Mouse (Mus musculus): ENCODE measurements around the gene Cfap221. TPM values are rescaled to one million over a fixed set of nuclear protein-coding genes. Genes with fewer than 3 reads are reported as not detected.

Gene Cfap221
- total RNA-seq, 2 experiments from 2014 or later: not detected

DNA sequence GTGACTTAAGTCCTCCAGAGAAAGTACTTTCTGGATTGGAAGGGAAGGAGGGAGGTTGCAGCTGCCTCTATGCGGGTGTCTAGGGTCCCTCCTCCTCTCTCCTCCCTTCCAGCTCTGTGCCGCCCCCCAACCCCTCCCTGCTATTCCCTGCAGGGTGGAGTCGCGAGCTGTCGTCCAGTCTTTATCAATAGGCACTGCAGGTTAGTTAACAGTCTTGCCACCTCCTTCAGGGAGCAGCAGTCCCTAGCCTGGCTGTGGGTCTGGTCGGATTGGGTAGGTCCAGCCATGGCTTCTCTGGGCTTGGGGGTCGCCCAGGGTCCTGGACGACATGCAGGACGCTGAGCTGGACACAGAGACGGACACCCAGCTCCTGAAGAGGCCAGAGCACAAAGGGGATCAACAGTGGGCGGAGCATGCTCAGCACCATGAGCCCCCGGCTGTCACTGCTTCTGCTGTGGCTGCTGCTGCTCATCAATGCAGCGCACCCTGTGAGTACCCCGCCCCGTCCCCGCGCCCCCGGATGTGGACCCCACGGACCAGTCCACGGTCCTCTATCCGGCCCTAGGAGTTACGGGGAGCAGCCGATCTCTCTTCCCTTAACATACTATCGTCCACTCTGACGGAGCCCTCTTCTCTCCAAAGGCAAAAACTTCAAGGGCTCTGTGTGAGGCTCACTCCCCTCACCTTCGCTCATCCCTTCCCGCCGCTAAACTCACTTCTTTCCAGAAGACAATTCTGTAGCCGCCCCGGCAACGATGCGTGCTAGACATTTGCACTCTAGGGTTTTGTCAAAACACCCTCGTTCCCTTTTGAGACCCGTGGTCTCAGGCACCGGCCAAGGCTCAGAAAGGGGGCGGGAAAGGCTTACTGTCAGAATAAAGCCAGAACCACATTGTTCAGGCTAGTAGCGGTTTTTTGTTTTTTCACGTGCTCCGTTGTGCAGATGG is 10.1 kb upstream of the Cfap221 start, which contains the start of gene Sctr:
Sctr (plus strand) TSS at position 51 of the 947 bp plus-strand sequence.
- no peak for DNase-seq

DNA sequence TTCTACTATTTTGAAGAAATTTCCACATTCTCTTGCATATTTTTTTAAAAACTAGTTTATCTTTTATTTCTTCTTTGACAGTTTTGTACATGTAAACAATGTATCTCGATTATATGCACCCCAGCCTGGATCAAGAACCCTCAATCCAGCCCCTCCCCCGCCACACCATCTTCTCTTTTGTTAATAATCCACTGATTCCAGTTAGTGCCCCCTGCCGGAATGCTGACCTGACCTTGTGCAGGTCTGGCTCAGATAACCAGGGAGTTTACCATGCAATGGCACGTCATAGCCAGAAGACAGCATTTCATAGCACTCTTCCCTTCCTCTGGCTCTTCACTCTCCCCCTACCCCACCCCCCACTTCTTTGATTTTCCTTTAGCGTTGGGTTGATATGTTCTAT is 610 bp upstream of the Cfap221 start:
- DNase-seq: no peak

- no peak for DNase-seq
These were observed 10.5 kb downstream of the Cfap221 start for GRCm38 (mm10) chr1:119986555-119986954.

DNA sequence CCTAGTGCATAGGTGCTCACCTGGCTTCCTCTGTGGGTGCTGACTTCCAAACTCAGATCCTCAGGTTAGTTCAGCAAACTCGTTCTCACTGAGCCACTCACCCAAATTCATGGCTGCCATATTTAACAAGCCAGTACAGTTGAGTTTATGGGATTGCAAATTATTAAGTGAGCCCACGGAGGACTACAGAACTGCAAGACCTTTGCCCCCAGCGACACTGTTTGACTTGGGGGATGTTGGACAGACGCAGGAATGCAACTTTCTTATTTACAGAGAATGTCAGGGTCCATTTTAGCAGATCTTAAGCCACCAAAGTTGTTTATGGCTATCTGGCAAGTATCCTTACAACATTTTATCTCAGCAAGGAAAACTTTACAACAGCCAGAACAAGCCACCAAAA is 21.9 kb downstream of the Cfap221 start:
- DNase-seq: no peak

DNA sequence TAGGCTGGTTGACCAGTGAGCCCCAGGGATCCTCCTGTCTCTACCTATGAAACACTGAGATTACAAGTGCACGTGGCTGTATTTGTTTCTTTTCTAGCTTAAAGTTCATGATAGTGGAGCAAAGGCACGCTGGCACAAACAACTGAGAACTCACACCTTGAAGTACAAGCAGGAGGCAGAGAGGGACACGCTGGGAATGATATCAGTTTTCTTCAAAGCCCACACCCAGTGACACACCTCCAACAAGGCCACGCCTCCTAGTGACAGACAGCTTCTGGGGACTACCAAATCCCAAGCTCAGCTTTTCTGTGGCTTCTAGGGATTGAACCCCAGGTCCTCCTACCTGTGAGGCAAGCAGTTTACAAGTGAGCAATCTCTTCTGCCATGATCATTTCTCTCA is 23.9 kb downstream of the Cfap221 start:
- DNase-seq: no peak

DNA sequence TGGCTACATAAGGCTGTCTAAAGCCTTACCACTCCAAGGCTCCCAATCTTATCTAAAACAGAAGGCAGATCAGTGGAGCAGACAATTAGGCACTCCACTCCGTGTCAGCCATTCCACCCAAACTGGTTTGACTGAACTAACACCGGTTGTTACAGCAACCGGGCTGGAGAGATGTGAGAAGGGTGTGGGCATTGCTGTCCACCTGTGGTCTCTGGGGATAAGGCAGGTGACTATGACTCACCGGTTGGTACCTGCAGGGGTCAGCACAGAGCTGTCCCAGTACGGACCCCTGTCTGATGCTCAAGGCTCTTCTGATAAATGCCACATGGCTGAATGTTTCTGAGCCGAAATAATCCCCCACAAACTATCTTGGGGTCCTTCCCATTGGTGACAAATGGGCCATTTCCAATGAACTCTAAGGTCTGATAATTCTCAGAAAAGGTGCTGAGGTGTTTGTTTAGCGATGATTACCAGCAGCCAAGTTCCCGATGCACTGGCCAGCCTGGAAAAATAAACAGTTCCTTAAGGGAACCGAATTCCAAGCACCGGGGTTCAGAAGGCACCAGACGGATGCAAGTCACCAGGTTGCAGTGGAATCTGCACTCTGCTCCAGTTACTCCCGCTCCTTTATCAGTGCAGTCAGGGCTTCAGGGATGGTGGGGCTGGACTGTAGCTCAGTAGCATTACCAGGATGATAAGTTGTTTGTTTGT is 31.1 kb downstream of the Cfap221 start:
- DNase-seq: no peak

GRCm38 (mm10) chr1:119959920-119960319 is 37.1 kb downstream of the Cfap221 start:
- no peak for DNase-seq

- DNase-seq: no peak
These were observed 37.6 kb downstream of the Cfap221 start for GRCm38 (mm10) chr1:119959464-119959863.

DNA sequence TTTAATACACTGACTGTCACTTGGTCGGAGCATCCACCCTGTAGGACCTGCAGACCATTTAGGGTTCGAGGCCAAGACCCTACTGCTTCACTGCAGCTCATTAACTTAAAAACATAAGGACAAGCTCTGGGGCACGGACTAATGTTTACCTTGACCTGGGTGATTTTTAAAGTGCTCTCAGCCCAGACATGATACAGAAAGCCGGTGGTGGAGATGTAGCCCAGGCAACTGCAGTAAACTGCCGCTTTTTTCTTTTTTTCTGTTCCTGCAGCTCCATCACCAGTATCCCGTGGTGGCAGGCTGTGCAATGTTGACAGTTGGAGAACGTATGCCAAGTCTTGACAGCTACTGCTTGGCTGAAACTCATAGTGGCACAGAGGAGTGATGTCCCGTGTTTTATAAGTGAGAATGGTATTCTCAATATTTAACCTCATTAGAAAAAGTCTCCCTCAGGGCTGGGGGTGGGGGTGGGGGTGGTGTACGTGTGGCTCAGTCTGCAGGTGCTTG is 39.3 kb downstream of the Cfap221 start:
- DNase-seq: no peak

DNA sequence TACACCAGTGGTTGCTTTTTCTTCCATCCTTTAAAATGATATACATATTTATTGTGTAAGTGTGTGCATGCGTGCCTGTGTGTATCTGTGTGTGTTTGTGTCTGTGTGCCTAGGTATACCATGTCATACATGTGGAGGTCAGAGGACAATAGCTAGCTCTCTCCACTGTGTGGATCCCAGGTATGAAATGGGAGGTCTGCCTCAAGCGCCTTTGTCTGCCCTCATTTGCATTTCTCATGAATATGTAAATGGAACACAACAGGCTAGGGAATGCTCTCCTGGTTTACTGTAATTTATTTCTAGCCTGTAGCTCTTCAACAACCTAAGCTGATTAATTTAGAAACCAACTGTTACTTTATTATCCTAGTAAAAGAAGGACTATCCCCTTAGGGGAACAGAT is 42.4 kb downstream of the Cfap221 start:
- no peak for DNase-seq

DNA sequence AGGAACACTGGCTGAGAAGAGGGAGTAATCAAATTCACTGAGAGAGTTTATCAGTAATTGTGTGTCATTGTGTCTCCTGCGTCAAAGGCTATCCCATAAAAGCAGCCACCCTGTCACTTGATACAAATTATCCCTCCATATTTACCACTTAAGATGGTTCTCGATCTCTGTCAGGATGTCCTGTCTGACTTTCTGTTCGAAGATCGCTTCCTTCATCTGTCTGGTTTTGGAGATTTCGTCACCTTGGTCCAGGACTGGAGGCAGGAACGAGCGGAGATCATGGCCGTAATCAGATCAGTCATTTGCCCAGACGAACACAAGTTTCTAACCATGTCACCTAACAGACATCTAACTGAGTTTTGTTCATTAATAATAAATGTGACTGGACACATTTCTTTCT is 43.6 kb downstream of the Cfap221 start:
- DNase-seq: no peak

DNA sequence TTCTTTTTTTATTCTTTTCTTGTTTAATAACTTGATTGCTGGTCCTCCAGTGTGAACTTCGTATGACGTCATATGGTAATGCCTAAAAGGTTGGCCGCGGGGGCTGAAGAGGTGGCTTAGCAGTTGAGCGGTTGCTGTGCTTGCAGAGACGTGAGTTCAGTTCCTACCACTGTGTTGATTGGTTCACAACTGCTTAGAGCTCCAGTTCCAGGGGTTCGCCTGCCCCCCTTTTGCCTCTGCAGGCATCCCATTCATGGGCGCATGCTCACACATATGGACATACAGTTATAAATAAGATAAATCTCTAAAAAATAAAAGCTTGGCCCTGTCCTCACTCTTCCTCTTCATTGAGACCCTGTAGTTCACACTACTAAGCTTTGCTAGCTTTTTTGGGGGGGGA is 46.9 kb downstream of the Cfap221 start:
- no peak for DNase-seq

DNA sequence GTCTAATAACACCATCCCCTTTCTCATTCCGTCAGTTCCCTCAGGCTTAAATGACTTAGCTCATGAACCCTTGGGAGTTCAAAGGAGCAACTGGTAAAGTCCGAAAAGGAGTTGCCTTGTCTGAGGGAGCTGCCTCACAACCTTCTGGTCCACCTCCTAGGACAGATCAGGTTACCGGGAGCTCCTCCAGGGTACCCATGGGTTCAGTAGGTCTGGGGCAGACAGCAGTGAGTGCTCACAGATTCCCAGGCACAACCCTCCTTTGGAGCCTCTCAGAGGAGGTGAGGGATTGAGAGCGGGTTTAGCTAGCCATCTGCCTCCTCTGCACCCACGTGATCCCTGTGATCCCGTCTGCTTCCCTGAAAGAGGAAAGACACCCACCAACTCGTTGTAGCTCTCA is 60.2 kb downstream of the Cfap221 start:
- no peak for DNase-seq

GRCm38 (mm10) chr1:119931421-119932150 is 65.4 kb downstream of the Cfap221 start:
- no peak for DNase-seq

DNA sequence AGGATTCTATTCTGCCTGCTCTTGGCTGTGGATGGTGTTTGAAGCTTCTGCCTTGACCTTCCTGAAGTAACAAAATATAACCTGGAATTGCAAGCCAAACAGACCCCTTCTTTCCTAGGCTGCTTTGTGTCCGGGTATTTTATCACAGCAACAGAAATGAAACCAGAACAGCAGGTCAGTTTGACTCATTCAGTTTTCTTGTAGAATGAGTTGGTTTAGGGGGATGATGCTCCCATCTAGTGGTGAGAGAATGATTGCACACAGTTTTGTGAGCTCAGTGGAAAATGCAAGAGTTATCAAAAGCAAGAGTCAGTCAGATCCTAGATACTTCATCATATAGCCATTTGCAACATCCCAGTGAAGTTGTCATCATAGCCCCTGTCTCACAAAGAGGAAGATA is 67.3 kb downstream of the Cfap221 start:
- no peak for DNase-seq

GRCm38 (mm10) chr1:119919299-119919698 is 77.7 kb downstream of the Cfap221 start:
- no peak for DNase-seq

DNA sequence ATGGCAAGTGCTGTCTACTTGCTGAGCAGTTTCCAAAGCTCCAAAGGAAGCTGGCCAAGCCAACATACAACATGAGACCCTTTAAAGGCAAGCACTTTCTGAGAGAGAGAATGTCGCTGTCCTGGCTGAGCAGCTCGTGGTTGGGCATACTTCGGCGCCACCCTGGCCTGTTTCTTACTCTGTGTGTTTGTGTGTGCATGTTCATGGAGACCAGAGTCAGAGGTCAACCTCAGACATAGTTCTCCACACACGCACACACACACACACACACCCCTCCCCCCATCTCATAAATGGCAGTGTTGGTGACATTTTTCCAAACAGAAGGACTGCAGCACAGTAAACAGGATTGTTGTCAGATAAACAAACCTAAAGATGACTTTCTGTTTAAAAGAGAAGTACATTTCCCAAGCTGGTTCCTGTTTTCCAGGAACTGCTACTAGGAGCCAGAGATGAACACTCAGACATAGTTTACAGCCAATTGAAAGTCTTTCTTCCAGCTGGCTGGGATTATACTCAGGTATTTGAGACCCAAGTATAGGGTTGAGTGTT is 80.1 kb downstream of the Cfap221 start:
- DNase-seq: no peak

GRCm38 (mm10) chr1:119912953-119913814 is 83.8 kb downstream of the Cfap221 start, which contains the start of gene Tmem177:
TSS of gene Tmem177 (minus strand) at chr1:119913208.
- peak; percentile 95 for DNase-seq

- DNase-seq: no peak
These were observed 89.8 kb downstream of the Cfap221 start for GRCm38 (mm10) chr1:119907206-119907748.

- no peak for DNase-seq
These were observed 93.8 kb downstream of the Cfap221 start for GRCm38 (mm10) chr1:119903231-119903620.

All from gastrocnemius, postnatal 10 days (tissue).